Mouse (Mus musculus) thymus, adult 2 months (tissue): Measurements from ENCODE around the gene Prlr.

Source experiments
- CTCF ChIP-seq: fragments of 200-500 bp; IDR thresholded peaks from 2 replicates; pipeline ENCODE4 v1.5.1; 2012; ENCODE audit warnings: mild to moderate bottlenecking, control low read depth, low read length, moderate library complexity, borderline replicate concordance; ENCODE audit not compliant: control insufficient read depth, poor library complexity, insufficient read depth; ENCODE audit errors: extremely low read depth
- POLR2A ChIP-seq: fragments of 200-500 bp; IDR thresholded peaks from 2 replicates; pipeline ENCODE4 v1.6.1; 2012; ENCODE audit warnings: mild to moderate bottlenecking, low read length, control low read depth, moderate library complexity; ENCODE audit not compliant: control insufficient read depth, poor library complexity, insufficient read depth; ENCODE audit errors: extremely low read depth

DNA sequence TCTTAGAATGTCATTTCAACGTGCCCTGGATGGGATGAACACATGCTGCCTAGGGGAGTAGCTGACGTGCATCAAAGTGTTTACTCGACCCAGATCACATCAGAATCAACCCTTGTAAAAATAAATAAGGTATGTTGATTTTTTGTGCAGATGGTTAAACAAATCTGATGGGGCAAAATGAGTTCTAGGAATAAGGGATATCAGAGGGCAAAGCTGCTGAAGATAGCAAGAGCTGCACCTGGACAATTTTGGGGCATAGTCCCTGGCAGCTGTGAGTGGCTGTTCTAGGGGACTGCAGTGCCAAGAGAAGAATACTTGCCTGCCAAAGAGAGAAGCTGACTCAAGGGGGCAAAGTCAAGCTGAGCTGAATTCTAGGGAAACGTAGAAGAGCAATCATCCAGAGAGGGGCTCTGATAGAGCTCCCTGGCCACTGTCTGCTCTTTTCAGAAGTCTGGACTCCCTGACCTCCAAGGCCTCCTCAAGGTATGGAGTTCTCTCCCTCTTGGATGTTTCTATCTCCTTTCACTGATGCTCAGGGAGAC is 46.6 kb downstream of the Prlr start:
- TF ChIP-seq POLR2A (no peak), CTCF (no peak)
